Mouse (Mus musculus) activated CD4-positive, CD25-positive, alpha-beta regulatory T cell, adult 9 weeks (primary cell): ENCODE results near the gene Gm29797. TPM values are rescaled to one million over a fixed set of nuclear protein-coding genes. Genes with fewer than 3 reads are reported as not detected.

Experiments used
- polyA plus RNA-seq: library from polyadenylated mRNA; unstranded; fragments of 100-300 nt; shearing (Covaris generic); gene quantifications from one replicate; pipeline ENCODE4 v1.2.1, GENCODE M21; 2017

Gene Gm29797
- polyA plus RNA-seq, result not detected

DNA sequence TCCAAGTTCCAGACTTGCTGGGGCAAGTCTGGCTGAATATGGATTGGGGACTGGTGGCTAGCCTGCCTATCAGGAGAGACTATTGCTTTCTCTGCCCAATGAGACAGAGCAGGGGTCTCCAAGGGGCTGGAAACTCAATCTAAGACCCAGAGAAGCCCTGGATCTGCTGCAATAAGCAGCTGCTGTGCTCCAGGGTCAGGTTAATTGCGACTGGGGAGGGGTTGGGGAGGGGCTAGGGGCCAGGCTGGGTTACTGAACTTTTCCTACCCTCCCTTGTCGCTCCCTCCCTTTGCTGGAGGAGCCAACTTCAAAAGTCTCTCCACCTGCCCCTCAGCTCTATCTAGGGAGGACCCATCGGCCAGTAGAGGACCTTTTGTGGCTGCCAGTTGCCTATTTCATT is at the start of gene Gm29797:
Gm29797 (plus strand) TSS at position 301 of the 400 bp plus-strand sequence.

DNA sequence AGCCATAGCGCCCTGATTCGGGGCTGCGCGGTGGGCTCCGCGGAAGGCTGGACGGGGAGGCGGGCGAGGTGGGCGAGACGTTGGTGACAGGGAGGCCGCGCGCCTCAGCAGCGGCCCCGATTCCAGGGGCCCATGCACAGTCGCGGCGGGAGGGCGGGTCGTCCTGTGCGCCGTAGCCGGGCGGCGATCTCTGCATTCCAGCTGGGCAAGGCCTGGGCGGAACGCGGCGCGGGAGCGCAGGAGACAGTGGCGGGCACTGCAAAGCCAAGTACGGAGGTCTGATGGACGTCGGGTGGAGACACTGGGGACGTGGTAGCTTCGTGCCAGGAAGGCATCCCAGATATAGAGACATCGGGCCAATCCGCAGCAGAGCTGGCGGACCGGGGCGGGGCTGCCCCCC is 14.5 kb downstream of the Gm29797 start, which contains the start of gene Sox18:
Sox18 (minus strand) TSS at position 315 of the 400 bp plus-strand sequence.

DNA sequence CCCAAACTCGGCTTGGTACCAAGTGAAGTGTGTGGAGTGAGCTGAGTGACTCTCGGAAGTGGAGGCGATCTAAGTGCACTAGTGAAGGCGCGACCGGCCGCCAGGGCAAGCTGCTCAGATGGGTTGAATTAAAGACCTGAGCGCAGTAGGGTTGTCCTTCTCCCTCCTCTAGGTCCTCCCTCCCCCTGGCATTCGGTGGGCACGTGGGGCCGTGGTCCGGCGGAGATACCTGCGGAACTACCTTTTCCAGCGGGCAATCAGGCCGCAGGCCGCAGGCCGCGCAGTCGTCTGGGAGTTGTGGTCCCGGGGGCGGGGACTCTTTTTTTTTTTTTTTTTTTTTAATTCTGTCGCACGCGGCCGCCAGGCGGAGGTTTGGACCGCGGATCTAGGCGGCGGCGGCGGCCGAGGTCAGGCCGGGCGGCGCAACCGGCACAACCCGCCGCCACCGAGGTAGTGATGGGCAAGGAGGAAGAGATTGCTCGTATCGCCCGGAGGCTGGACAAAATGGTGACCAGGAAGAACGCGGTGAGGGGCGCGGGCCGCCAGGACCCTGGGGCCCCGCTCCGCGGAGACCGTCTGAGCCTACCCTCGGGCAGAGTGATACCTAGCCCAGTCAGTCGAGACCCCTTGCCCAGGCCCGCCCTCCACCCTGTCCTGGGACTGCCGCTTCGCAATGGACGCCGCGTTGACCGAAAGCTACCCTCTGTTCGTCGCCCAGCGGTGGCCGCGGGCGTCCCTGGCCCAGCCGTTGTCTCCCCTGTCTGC is 23.3 kb downstream of the Gm29797 start, which contains the start of gene Tcea2:
Tcea2 (plus strand) TSS at position 360 of the 765 bp plus-strand sequence.

DNA sequence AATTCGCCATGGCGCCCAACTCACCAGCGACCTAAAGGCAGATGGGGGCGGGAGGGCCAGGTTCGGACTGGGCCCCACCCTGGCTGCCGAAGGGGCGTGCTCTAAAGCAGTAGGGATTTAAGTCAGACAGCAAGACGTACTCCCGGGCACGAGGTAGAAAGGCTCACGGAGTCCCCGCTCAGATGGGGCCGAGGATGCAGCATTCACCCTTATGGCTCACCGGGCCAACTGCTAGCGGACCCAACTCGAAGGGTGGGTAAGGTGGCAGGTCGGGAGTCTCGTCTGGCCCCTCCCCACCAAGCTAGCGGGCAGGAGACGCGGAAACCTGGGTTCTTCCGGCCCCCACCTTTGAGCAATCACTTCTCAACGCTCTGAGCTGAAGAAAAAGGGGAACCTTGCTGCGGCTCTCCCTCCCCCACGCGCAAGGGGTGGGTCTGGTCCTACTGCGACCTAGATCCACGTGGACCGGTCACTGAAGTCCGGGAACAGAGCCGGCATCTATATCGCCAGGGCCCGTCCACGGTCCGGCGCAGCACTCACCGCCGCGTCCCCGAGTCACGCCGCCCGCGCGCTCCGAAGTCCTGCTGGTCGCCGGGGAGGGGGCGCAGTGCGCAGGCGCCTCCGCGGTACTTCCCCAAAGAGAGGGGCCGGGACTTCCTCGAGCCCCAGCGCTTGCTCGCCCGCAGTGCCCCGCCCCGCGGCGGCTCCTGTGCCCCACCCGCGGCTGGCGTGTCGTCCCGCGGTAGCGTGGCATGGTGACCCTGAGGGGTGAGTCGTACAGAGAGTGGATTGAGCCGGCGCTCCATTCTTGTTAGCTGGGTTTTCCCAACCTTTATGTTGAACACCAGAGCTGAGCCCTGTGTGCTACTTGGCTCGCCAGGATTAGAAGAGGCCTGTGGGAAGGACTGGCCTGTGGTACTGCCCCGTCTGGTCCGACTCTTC is 36.8 kb downstream of the Gm29797 start, which contains the start of gene Rgs19:
Rgs19 (minus strand) TSS at position 639 of the 942 bp plus-strand sequence.

DNA sequence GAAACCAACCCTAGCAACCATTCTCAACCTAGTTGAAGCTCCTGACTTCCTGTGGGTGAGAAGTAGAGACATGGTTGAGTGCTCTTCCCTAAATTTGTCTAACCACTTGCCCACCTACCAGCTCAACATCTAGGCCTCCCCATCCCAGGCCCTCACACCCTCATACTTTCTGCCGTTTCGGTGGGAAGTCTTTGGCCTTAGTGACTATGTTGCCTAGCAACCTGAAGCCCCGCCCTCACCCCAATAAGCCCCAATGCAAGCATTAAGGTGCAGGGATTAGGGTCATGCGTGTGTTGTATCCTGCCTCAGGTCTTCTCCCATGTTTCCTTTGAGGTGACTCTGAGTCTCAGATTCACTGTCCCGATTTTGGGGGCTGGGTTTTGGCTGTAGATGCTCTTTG is 41.4 kb downstream of the Gm29797 start, which contains the start of gene Lkaaear1:
Lkaaear1 (minus strand) TSS at position 202 of the 400 bp plus-strand sequence.

Other genes with a start within 250 kb of the Gm29797 start
- 1.6 TPM for gene Zbtb46, start 197.6 kb upstream of the Gm29797 start, polyA plus RNA-seq
- gene Abhd16b, start 163.8 kb upstream of the Gm29797 start, polyA plus RNA-seq, result not detected
- 98.8 TPM for gene Tpd52l2, start 159.9 kb upstream of the Gm29797 start, polyA plus RNA-seq
- gene Dnajc5, start 136.5 kb upstream of the Gm29797 start, polyA plus RNA-seq, result 112 TPM
- gene Uckl1, start 72.1 kb upstream of the Gm29797 start, polyA plus RNA-seq, result 195 TPM
- gene Prpf6, start 65.2 kb upstream of the Gm29797 start, polyA plus RNA-seq, result 101 TPM
- 15.3 TPM for gene Zfp512b, start 64.2 kb upstream of the Gm29797 start, polyA plus RNA-seq
- 7.0 TPM for gene Samd10, start 57.8 kb upstream of the Gm29797 start, polyA plus RNA-seq
- not detected for gene Sox18, start 14.6 kb downstream of the Gm29797 start, polyA plus RNA-seq
- 15.2 TPM for gene Tcea2, start 23.3 kb downstream of the Gm29797 start, polyA plus RNA-seq
- 234 TPM for gene Rgs19, start 36.9 kb downstream of the Gm29797 start, polyA plus RNA-seq
- not detected for gene Lkaaear1, start 41.4 kb downstream of the Gm29797 start, polyA plus RNA-seq
- not detected for gene Oprl1, start 58.0 kb downstream of the Gm29797 start, polyA plus RNA-seq
- gene Myt1, start 106.3 kb downstream of the Gm29797 start, polyA plus RNA-seq, result not detected
- gene Pcmtd2, start 180.8 kb downstream of the Gm29797 start, polyA plus RNA-seq, result 90.0 TPM
- 35.9 TPM for gene Polr3k, start 207.3 kb downstream of the Gm29797 start, polyA plus RNA-seq